Mouse (Mus musculus) megakaryocyte progenitor cell, adult 5-6 weeks (primary cell): ENCODE results near the gene Masp2. TPM values are rescaled to one million over a fixed set of nuclear protein-coding genes. Genes with fewer than 3 reads are reported as not detected.

ENCODE experiments used
- ATAC-seq: replicated peaks from 2 replicates; pipeline ENCODE4 v1.8.0; 2016; ENCODE audit warnings: mild to moderate bottlenecking, moderate TSS enrichment, inconsistent platforms; ENCODE audit not compliant: poor library complexity
- total RNA-seq, 2 experiments: library from RNA; stranded (forward) in 1 of 2; stranded (reverse) in 1 of 2; fragments of 157-497, 149-512 nt in 1 of 2; fragments of 200-1000 nt in 1 of 2; gene quantifications; 2 replicates each; pipeline versions ENCODE4 v1.2.3 to v1.2.4; 2015 to 2017

Masp2 gene
- total RNA-seq (2015) (not detected in 2 replicates), total RNA-seq (2017) (0.04 TPM in 1 of 2 replicates, not detected in the other)

DNA sequence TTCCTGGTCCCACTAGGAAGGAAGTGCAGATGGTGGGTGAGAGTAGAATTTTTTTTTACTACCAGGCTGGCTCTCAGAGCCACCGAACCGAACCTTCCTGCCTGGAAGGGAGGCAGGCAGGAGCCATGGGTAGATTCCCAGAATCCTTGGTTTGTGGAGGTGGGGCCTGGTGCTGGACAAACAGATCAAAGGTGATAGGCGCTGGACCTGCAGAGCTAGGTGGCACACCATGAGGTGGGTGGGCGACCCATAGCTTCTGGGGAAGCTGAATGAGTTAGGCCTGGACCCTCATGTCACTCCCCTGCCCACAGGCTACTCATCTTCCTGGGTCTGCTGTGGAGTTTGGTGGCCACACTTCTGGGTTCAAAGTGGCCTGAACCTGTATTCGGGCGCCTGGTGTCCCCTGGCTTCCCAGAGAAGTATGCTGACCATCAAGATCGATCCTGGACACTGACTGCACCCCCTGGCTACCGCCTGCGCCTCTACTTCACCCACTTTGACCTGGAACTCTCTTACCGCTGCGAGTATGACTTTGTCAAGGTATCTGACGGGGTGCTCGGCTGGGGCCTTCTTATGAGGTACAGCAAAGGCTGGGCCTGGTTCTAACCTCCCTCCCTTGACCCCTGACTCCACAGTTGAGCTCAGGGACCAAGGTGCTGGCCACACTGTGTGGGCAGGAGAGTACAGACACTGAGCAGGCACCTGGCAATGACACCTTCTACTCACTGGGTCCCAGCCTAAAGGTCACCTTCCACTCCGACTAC is at the start of gene Masp2:
TSS of gene Masp2 (plus strand) at position 198 of the 764 bp plus-strand sequence.
- ATAC-seq: no peak

- ATAC-seq: no peak; the same call in 1 of the 2 replicates
These were observed 44.6 kb upstream of the Masp2 start for GRCm38 (mm10) chr4:148557766-148558165.

GRCm38 (mm10) chr4:148558297-148559000 is 43.9 kb upstream of the Masp2 start, which contains the start of gene Exosc10:
TSS of gene Exosc10 (plus strand) at chr4:148558429.
- peak; percentile 91 for ATAC-seq

- ATAC-seq: no peak
These were observed 39.7 kb upstream of the Masp2 start for GRCm38 (mm10) chr4:148562676-148563075.

GRCm38 (mm10) chr4:148563595-148563994 is 38.8 kb upstream of the Masp2 start:
- no peak for ATAC-seq

DNA sequence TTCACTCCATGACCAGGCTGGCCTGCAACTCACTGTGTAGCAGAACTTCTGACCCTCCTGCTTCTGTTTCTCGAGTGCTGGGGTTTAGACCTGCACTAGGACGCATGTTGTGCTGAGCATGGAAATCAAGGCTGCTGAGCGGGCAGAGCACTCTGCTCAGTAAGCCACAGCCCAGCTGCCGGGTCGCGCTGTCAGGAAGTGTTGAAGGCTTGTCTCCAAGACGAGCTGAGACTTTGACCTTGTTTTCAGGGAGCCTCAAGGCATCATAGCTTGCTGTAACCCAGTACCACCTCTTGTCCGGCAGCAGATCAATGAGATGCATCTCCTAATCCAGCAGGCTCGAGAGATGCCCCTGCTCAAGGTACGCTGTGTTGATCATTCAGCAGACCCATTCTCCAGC is 32.2 kb upstream of the Masp2 start:
- no peak for ATAC-seq

DNA sequence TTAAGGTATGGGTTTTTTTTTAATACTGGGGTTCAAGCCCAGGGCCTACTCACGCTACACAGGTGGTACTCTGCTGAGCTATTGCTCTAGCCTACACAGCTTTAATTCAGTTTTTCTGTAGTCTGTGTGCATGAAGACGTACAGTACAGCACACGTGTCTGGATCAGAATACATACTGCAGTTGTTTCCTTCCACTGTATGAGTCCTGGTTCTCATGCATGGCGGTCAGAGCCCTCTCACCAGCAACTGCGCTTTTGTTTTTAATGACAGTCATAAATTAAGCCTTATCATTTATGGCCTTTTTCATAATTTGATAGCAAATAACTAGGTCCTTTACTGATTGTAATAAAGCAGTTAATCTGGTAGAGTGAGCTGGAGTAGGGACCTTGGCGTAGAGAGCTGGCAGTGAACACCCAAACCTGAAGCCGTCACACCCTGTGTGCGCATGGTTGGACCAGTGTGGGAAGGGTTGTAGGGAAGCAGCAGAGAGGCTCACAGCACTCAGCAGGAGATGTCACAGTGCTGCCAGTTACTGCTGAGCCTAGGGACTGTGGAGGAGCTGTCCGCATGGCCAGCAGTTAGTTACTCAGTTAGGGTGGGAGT is 31.6 kb upstream of the Masp2 start:
- no peak for ATAC-seq

DNA sequence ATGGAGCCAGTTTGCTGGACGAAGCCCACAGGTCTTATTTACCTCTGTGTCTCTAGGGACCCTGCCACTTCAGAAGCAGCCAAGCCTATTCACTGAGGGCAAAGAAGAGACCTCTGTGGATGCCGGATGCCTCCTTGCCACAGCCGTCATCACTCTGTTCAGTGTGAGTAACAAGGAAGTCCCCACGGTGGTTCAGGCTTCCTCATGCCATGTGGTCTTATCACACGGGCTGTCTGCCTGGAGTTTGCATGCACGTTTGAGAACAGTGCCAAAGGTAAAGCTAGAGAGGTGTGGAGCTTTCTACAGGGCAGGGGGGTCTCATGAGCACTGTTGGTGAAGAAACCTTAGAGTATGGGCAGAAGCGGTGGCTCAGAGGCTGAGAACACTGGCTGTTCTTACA is 29.1 kb upstream of the Masp2 start:
- ATAC-seq: no peak

- no peak for ATAC-seq
These were observed 21.6 kb upstream of the Masp2 start for GRCm38 (mm10) chr4:148580765-148581164.

DNA sequence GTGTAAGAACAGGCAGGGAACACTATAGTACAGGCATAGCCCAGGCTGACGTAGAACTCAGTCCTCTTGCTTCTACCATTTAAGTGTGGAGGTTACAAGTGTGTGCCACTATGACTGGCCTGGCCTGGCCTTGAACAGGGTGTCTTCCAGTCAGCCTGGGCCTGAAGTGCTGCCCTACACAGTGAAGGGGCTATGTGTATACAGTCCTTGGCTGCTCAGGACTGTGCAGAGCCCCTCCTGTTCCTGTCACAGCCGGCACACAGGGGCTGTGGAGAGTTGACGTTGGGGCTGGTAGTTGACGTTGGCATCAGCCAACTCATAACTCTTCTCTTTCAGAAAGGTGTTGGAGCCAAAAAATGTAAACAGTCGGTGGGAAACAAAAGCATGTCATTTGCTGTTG is 20.9 kb upstream of the Masp2 start:
- ATAC-seq: no peak

DNA sequence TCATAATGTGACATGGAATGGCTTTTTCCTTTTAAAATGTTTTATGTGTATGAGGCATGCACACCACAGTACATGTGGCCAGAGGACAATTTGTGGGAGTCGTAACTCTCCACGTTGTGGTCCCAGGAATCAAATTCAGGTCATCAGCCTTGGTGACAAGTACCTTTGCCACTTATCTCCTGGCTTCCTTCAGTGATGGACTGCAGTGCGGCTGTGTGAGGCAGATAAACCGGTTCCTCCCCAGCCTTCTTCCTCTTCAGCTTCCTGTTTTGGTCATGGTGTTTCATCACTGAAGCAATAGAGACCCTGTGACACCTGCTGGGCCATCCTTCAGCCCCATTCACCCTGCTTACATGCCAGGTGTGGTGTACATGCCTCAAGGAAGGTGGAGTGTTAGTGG is 19.1 kb upstream of the Masp2 start:
- ATAC-seq: peak; percentile 89

DNA sequence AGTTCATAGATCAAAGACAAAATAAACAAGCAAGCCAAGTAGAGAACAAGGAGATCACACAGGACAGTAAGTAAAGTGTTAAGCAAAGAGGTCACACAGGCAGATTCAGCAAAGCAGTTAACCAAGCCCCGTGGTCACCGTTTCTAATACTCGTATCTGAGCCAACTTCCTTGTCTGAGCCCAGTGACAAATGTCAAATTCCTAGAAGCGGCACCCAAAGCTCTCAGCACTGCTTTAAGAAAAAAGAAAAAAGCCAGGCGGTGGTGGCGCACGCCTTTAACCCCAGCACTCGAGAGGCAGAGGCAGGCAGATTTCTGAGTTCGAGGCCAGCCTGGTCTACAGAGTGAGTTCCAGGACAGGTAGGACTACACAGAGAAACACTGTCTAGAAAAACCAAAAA is 15.7 kb upstream of the Masp2 start:
- ATAC-seq: no peak

- ATAC-seq: 0 out of 2 replicates have a peak, but pooled peaks have one; percentile 7
These were observed 13.6 kb upstream of the Masp2 start for GRCm38 (mm10) chr4:148588793-148589192.

DNA sequence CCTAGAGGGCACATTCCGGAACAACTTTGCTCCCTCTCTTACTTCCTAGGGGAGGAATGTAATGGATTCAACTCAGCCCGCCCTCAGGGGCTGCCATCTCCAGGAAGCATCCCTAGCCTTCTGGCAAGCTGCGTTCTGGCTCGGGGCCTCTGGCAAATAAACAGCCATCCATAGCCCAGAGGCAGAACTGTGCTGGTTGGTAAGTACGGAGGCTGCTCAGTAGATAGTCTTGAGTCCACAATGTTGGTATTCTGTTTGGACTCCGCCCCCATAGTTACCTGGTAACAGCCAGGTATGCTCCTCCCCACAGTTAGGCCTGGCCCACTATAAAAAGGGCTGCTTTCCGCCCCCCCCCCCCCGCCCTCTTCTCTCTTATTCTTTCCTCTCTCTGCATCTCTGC is 12.8 kb upstream of the Masp2 start:
- ATAC-seq: no peak

- peak; percentile 26 for ATAC-seq
These were observed 11.8 kb upstream of the Masp2 start for GRCm38 (mm10) chr4:148590421-148591170.

DNA sequence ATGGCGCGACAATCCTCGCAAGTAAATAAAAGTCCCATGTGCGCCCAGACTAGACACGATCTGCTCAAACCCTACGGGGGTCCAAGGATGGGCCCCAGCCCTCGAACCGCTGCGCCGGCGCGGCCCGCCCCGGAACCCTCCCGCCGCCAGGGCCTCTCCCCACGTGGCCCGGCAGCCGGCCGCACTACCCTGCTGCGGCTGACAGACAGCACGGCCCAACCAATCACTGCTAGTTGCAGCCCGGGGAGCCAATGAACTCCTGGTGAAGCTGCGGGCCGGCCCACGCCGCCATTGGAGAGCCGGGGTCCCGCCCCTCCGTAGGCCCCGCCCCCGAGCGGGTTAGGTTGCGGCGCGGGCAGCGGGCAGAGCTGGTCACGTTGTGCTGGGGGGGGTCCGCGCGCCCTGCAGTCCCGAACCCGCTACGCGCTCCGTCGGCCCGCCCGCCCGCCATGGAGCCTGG is 11.2 kb upstream of the Masp2 start, which contains the start of gene Srm:
TSS of gene Srm (plus strand) at position 333 of the 460 bp plus-strand sequence.
- peak; percentile 85 for ATAC-seq

- ATAC-seq: peak; percentile 17
These were observed 10.5 kb upstream of the Masp2 start for GRCm38 (mm10) chr4:148591637-148592380.

DNA sequence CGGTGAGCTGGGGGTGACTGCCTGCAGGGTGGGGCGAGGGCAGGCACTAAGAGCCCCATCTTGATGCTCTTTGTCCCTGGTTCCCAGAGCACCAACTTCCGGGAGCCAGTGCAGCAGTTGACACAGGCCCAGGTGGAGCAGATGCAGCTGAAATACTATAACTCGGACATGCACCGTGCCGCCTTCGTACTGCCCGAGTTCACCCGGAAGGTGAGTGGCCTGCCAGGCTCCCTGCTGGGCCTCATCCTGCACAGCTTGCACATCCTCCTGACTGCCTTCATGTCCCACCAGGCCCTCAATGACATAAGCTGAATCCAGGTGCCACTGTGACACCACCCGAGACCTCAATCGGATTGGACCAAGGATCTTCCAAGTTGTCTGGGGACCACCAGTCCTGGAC is 8.4 kb upstream of the Masp2 start:
- ATAC-seq: no peak

GRCm38 (mm10) chr4:148595916-148596315 is 6.4 kb upstream of the Masp2 start:
- ATAC-seq: no peak

GRCm38 (mm10) chr4:148596731-148597130 is 5.6 kb upstream of the Masp2 start:
- no peak for ATAC-seq
